Mouse (Mus musculus): ENCODE measurements at regions not wholly inside any gene's neighbourhood (a gene's known extent, or its start where the extent isn't known, plus 50 kb on each side); places are given as distances from the start of the nearest gene placed in this dataset.

GRCm38 (mm10) chr2:169286701-169287100 lies 300.8 kb downstream of the Gm11011 start:
- H3K9ac ChIP-seq: no peak overlapping the region
- no peak overlapping the region for H3K27ac ChIP-seq (ENCODE audit: low read depth, low read length)
- no peak for TF ChIP-seq CTCF (IDR thresholded peaks at IDR 0.05; ENCODE audit: low read depth)
- H3K27me3 ChIP-seq (ENCODE audit: insufficient read depth, low read length): no peaks in the 10 kb centered on the region
- no peak overlapping the region for H3K4me2 ChIP-seq (ENCODE audit: low read depth)
- no peak for ATAC-seq
- 90% methylated on average over 7 of the region's 7 CpGs for WGBS
- no peaks in the 10 kb centered on the region for H3K36me3 ChIP-seq (ENCODE audit: insufficient read depth)
- no peak for DNase-seq
- no peak overlapping the region for H3K4me3 ChIP-seq (ENCODE audit: low read depth, low read length)
- no peaks in the 10 kb centered on the region for H3K9me3 ChIP-seq (ENCODE audit: low read length)
- H3K4me1 ChIP-seq (ENCODE audit: insufficient read depth): no peaks in the 10 kb centered on the region

DNA sequence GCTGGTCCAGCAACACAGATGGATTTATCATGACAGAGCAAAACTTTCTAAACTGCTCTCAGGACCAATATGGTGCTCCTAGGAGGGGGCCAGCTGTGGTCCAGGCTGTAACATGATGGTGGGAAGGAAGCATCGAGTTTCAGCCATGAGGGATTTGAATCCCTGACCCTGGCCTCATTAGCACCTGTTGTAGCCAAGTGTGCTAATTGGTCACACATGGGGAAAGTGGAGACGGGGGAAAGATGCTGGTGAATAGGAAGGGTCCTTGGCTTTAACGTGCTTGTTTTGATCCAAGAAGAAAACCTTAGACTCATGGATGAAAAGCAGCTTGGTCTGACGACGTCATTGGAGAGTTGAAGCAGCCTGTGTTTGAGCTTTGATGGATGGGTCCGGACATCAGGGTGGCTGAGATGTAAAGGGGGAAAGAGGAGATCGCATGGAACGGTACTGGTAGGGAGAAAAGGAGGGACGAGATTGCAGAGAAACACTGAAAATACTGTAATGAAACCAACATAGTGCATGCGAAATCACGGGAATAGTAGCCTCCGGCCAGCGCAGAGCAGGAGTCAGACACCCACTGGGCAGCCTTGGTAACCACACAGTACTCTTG lies 304.9 kb downstream of the Gm11011 start:
- H3K4me2 ChIP-seq (ENCODE audit: low read depth): no peak overlapping the region
- H3K27me3 ChIP-seq (ENCODE audit: insufficient read depth, low read length): no peaks in the 10 kb centered on the region
- H3K4me1 ChIP-seq (ENCODE audit: insufficient read depth): no peaks in the 10 kb centered on the region
- 48% methylated on average over 13 of the region's 13 CpGs for WGBS
- no peak overlapping the region for H3K4me3 ChIP-seq (ENCODE audit: low read depth, low read length)
- no peak for TF ChIP-seq CTCF (IDR thresholded peaks at IDR 0.05; ENCODE audit: low read depth)
- DNase-seq (no peak), ATAC-seq (no peak)
- no peak overlapping the region for H3K9ac ChIP-seq
- no peaks in the 10 kb centered on the region for H3K9me3 ChIP-seq (ENCODE audit: low read length)
- H3K27ac ChIP-seq (ENCODE audit: low read depth, low read length): no peak overlapping the region
- no peaks in the 10 kb centered on the region for H3K36me3 ChIP-seq (ENCODE audit: insufficient read depth)

DNA sequence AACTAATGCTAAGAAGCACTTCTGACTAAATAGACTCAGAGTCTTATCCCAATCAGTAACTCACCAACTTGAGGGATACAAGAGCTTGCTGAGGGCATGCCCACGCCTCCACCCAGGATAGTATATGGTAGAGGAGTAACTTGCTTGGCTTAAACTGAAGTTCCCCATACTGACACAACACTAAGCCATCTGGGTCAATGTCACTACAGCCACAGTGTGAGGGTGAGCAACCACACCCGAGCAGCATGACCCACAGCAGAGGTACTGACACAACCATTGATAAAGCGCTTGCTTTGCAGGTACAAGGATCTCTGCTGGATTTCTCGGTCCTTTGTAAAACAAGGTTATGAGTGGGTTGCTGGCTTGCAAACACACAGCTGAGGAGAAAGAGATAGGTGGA lies 312.2 kb downstream of the Gm11011 start:
- WGBS: 96% methylated on average over 4 of the region's 4 CpGs
- H3K9me3 ChIP-seq (ENCODE audit: low read length): no peaks in the 10 kb centered on the region
- H3K4me2 ChIP-seq (ENCODE audit: low read depth): no peak overlapping the region
- TF ChIP-seq CTCF (IDR thresholded peaks at IDR 0.05; ENCODE audit: low read depth): no peak
- no peaks in the 10 kb centered on the region for H3K27me3 ChIP-seq (ENCODE audit: insufficient read depth, low read length)
- H3K4me3 ChIP-seq (ENCODE audit: low read depth, low read length): no peak overlapping the region
- no peaks in the 10 kb centered on the region for H3K4me1 ChIP-seq (ENCODE audit: insufficient read depth)
- H3K9ac ChIP-seq: no peak overlapping the region
- DNase-seq: no peak
- ATAC-seq: no peak
- H3K36me3 ChIP-seq (ENCODE audit: insufficient read depth): no peaks in the 10 kb centered on the region
- H3K27ac ChIP-seq (ENCODE audit: low read depth, low read length): no peak overlapping the region

DNA sequence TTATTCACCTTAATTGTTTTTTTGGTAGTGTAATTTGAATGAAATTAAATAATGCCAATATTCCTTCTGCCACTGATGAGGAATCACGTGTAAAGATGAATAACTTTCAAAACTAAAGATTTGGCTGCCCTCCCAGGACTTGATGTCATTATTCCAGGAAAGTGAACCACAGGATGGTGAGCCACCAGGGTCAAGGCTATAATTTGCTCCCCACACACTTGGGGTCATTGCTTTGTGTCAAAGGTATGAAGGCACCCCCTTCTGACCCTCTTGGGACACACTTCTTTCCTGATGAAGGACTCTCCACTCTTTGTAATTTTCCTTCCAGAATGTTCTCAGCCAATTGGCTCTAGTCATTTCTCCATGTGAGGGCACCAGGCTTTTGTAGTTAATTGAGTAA lies 313.4 kb downstream of the Gm11011 start:
- no peaks in the 10 kb centered on the region for H3K9me3 ChIP-seq (ENCODE audit: low read length)
- no peaks in the 10 kb centered on the region for H3K36me3 ChIP-seq (ENCODE audit: insufficient read depth)
- H3K27me3 ChIP-seq (ENCODE audit: insufficient read depth, low read length): no peaks in the 10 kb centered on the region
- no peak overlapping the region for H3K27ac ChIP-seq (ENCODE audit: low read depth, low read length)
- TF ChIP-seq CTCF (IDR thresholded peaks at IDR 0.05; ENCODE audit: low read depth): no peak
- H3K4me2 ChIP-seq (ENCODE audit: low read depth): no peak overlapping the region
- WGBS: 29% methylated on average over 1 of the region's 1 CpGs
- no peak overlapping the region for H3K4me3 ChIP-seq (ENCODE audit: low read depth, low read length)
- ATAC-seq (no peak), DNase-seq (no peak)
- H3K9ac ChIP-seq: no peak overlapping the region
- H3K4me1 ChIP-seq (ENCODE audit: insufficient read depth): no peaks in the 10 kb centered on the region

GRCm38 (mm10) chr2:169272622-169273021 lies 314.9 kb downstream of the Gm11011 start:
- Histone ChIP-seq H3K4me2 (ENCODE audit: low read depth) (no peak overlapping the region), H3K27me3 (ENCODE audit: insufficient read depth, low read length) (no peaks in the 10 kb centered on the region), H3K36me3 (ENCODE audit: insufficient read depth) (no peaks in the 10 kb centered on the region), H3K4me1 (ENCODE audit: insufficient read depth) (no peaks in the 10 kb centered on the region), H3K9me3 (ENCODE audit: low read length) (no peaks in the 10 kb centered on the region), H3K9ac (no peak overlapping the region), H3K4me3 (ENCODE audit: low read depth, low read length) (no peak overlapping the region), H3K27ac (ENCODE audit: low read depth, low read length) (no peak overlapping the region)
- WGBS: 15% methylated on average over 6 of the region's 6 CpGs
- TF ChIP-seq CTCF (IDR thresholded peaks at IDR 0.05; ENCODE audit: low read depth): no peak
- ATAC-seq (no peak), DNase-seq (no peak)

DNA sequence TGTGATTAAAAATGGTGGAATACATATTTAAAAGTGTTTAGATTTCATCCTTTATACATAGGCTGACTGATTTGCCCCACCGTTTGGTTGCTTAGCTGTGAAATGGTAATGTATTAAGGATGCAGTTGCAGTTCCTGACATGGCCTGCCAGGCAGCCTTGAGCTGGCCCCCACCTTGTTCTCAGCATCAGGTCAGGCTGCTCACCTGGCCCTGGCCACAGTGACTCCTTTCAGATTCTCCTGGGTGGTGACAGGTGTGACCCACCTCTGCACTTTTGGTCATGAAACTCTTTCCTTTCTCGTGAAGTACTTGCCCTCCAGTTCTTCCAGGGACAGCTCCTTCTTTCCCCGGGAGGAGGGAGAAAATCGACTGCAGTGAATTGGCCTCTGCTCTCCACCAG lies 315.5 kb downstream of the Gm11011 start:
- H3K9me3 ChIP-seq (ENCODE audit: low read length): no peaks in the 10 kb centered on the region
- no peaks in the 10 kb centered on the region for H3K27me3 ChIP-seq (ENCODE audit: insufficient read depth, low read length)
- no peak overlapping the region for H3K4me2 ChIP-seq (ENCODE audit: low read depth)
- WGBS: 26% methylated on average over 4 of the region's 4 CpGs
- ATAC-seq (no peak), DNase-seq (no peak)
- H3K4me3 ChIP-seq (ENCODE audit: low read depth, low read length): no peak overlapping the region
- H3K27ac ChIP-seq (ENCODE audit: low read depth, low read length): no peak overlapping the region
- TF ChIP-seq CTCF (IDR thresholded peaks at IDR 0.05; ENCODE audit: low read depth): peak; percentile 29
- H3K36me3 ChIP-seq (ENCODE audit: insufficient read depth): no peaks in the 10 kb centered on the region
- no peaks in the 10 kb centered on the region for H3K4me1 ChIP-seq (ENCODE audit: insufficient read depth)
- no peak overlapping the region for H3K9ac ChIP-seq

DNA sequence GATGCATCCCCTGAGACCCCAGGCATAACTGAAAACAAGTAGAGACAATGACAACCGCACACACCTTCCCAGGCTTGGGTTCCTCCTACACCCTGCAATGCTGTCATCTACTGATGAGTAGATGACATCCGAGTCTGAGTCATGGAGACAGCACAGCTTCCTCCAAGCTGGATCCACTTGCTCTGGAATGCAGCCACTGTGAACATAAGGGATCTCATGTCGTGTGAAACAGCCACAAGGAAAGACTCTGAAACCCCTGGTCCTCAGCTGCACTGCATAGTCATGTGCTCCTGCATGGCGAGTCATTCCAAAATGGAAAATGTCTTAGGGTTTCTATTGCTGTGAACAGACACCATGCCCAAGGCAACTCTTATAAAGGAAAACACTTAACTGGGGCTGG lies 305.2 kb upstream of the Zfp64 start:
- Histone ChIP-seq H3K4me2 (ENCODE audit: low read depth) (no peak overlapping the region), H3K36me3 (ENCODE audit: insufficient read depth) (no peaks in the 10 kb centered on the region), H3K9ac (no peak overlapping the region), H3K9me3 (ENCODE audit: low read length) (no peaks in the 10 kb centered on the region), H3K27ac (ENCODE audit: low read depth, low read length) (no peak overlapping the region), H3K27me3 (ENCODE audit: insufficient read depth, low read length) (no peaks in the 10 kb centered on the region), H3K4me1 (ENCODE audit: insufficient read depth) (no peaks in the 10 kb centered on the region), H3K4me3 (ENCODE audit: low read depth, low read length) (no peak overlapping the region)
- 86% methylated on average over 4 of the region's 4 CpGs for WGBS
- no peak for TF ChIP-seq CTCF (IDR thresholded peaks at IDR 0.05; ENCODE audit: low read depth)
- ATAC-seq (no peak), DNase-seq (no peak)

DNA sequence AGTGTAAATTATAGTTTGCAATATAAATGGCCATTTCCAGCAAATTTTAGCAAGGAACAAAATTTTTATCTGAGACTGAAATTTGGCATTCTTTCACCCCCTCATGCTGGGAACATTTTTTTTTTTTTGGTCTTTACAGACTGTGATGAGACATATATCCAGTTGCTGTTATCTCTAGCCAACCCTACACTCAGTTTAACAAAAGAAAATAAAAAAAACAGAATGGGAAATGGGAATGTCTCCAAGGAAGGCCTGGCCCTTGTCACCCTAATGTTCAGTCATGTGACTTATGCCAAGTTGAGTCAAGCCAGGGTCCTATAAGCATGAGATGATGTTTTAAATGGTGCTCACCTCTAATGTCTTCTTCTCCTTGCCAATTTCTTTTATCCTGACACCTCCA lies 289.2 kb upstream of the Zfp64 start:
- Histone ChIP-seq H3K27ac (ENCODE audit: low read depth, low read length) (no peak overlapping the region), H3K4me3 (ENCODE audit: low read depth, low read length) (no peak overlapping the region), H3K9me3 (ENCODE audit: low read length) (no peaks in the 10 kb centered on the region), H3K4me1 (ENCODE audit: insufficient read depth) (no peaks in the 10 kb centered on the region), H3K4me2 (ENCODE audit: low read depth) (no peak overlapping the region), H3K9ac (no peak overlapping the region), H3K36me3 (ENCODE audit: insufficient read depth) (no peaks in the 10 kb centered on the region), H3K27me3 (ENCODE audit: insufficient read depth, low read length) (no peaks in the 10 kb centered on the region)
- DNase-seq (no peak), ATAC-seq (no peak)
- no peak for TF ChIP-seq CTCF (IDR thresholded peaks at IDR 0.05; ENCODE audit: low read depth)

Measured in forebrain, postnatal 0 days (tissue).